In the genomic region with DNA sequence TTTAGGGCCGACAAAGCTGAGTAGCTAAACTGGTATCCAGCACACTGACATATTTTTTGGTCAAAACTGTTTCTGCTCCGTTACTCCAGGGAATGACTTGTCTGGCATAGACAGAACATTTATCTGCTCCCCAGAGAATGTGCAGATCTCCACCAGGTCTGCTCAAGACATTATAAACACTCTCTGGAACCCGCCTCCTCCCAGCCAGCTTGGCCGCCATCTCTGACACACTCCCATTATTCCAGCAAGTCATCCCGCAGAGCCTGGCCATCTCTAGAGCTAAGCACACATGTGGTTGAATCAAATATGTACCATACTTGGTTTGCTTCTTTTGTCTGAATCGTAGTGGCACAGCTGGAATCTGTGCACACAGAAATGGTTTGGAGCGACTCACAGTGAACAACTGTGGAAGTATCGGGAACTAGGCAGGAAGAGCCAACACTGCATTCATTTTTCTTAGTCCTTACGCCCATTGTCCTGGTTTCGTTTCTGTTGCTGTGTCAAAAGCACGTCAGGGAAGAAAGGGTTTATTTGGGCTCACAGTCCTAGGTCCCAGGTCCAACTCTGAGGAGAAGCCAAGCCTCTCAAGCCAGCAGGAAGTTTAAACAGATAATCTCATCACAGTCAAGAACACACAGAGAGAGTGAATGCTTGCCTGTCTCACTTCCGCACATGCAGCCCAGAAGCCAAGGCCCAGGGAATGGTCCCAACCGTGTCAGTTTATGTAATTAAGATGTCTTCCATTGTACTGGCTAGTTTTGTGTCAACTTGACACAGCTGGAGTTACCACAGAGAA, we compare ENCODE assay signal across 14 mouse cellular contexts.
"Had no signal": no experiment of that assay in that cellular context is flagged by ENCODE, and none has a peak within 500 bp of the region (broad histone marks: within the 10 kb centered on the region; RNA-seq: fewer than 3 reads in every experiment).

No protein-coding gene starts in this region.

- H3K9ac ChIP-seq: limb, embryonic 13.5 days; liver, embryonic 14.5 days; midbrain, embryonic 12.5 days; neural tube, embryonic 15.5 days had no signal

- H3K4me2 ChIP-seq: limb, embryonic 13.5 days; midbrain, embryonic 12.5 days; neural tube, embryonic 15.5 days had no signal

- H3K27ac ChIP-seq: kidney, postnatal 0 days; limb, embryonic 13.5 days; liver, embryonic 14.5 days; midbrain, embryonic 12.5 days; neural tube, embryonic 15.5 days; stomach, postnatal 0 days had no signal

- H3K27me3 ChIP-seq: limb, embryonic 13.5 days; midbrain, embryonic 12.5 days; neural tube, embryonic 15.5 days had no signal

- H3K4me3 ChIP-seq: limb, embryonic 13.5 days; midbrain, embryonic 12.5 days; myocyte; neural tube, embryonic 15.5 days had no signal

- H3K36me3 ChIP-seq: limb, embryonic 13.5 days; midbrain, embryonic 12.5 days; neural tube, embryonic 15.5 days had no signal

- DNase-seq: kidney, postnatal 36 days; layer of hippocampus, adult 9-11 months; left cerebral cortex, postnatal 4 days; lung, adult 18-20 months; right cerebral cortex, adult 18-20 months; right cerebral cortex, postnatal 25 days; thymus, postnatal 4 days had no signal

- H3K4me1 ChIP-seq: limb, embryonic 13.5 days; midbrain, embryonic 12.5 days had no signal

- H3K9me3 ChIP-seq: limb, embryonic 13.5 days; midbrain, embryonic 12.5 days; neural tube, embryonic 15.5 days had no signal
